Mouse (Mus musculus) thymus, adult 2 months (tissue): ENCODE data around the gene Npm3.

Experiments used
- CTCF ChIP-seq: fragments of 200-500 bp; IDR thresholded peaks from 2 replicates; pipeline ENCODE4 v1.5.1; 2012; ENCODE audit warnings: mild to moderate bottlenecking, control low read depth, low read length, moderate library complexity, borderline replicate concordance; ENCODE audit not compliant: control insufficient read depth, poor library complexity, insufficient read depth; ENCODE audit errors: extremely low read depth
- POLR2A ChIP-seq: fragments of 200-500 bp; IDR thresholded peaks from 2 replicates; pipeline ENCODE4 v1.6.1; 2012; ENCODE audit warnings: mild to moderate bottlenecking, low read length, control low read depth, moderate library complexity; ENCODE audit not compliant: control insufficient read depth, poor library complexity, insufficient read depth; ENCODE audit errors: extremely low read depth

DNA sequence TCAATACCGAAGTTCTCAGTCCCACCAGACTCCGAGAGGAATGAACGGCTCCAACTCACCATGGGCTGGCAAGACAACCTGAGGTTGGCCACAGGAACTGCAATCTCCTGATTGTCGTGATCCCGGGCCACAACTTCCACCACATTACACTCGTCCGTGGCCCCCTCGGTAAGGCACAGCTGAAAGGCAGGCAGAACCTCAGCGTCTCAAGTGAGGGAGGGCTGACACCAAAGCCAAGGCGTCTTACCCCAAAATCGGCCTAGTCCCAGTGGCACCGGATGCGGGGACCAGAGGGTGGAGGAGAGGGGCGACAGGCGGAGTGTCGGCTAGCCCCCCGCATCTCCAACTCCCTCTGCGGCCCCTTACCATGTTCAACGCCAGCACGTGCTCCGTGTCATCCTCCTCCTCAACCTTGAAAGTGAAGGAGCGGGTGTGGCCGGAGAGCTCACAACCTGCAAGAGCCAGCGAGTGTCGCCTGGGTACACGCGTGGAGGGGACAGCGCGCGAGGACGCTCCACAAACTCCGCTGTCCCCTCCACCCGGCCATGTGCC, 624 bp downstream of the Npm3 start:
- TF ChIP-seq CTCF (no peak), POLR2A (no peak; the same call in 1 of the 2 replicates)
